Mouse (Mus musculus) thymus, postnatal 0 days (tissue): Measurements from ENCODE around the gene Pyy. TPM values are rescaled to one million over a fixed set of nuclear protein-coding genes. Genes with fewer than 3 reads are reported as not detected.

ENCODE experiments used
- DNase-seq: peaks from one replicate; pipeline ENCODE4 v3.0.0-alpha.2; 2015; ENCODE audit warnings: low spot score
- polyA plus RNA-seq: library from polyadenylated mRNA; unstranded; fragments of >200 nt; fragmentation: Nextera tagmentation; extraction: Ambion mirVana; gene quantifications from 2 replicates; pipeline ENCODE4 v1.2.1, GENCODE M21; 2015

Gene Pyy
- polyA plus RNA-seq: 10.9 and 12.2 TPM in 2 replicates

- no peak for DNase-seq
Observed at GRCm38 (mm10) chr11:102107732-102108131, at the start of gene Pyy. TSS of gene Pyy (minus strand) at chr11:102107832.

- no peak for DNase-seq
Observed at GRCm38 (mm10) chr11:102156786-102157089, 49.1 kb upstream of the Pyy start.

- DNase-seq: peak; percentile 75
Observed at GRCm38 (mm10) chr11:102156039-102156785, 48.6 kb upstream of the Pyy start, which contains the start of gene Tmem101. TSS of gene Tmem101 (minus strand) at chr11:102156404.

GRCm38 (mm10) chr11:102147213-102147989 is 39.8 kb upstream of the Pyy start:
- DNase-seq: no peak

- no peak for DNase-seq
Observed at GRCm38 (mm10) chr11:102146531-102146930, 38.9 kb upstream of the Pyy start.

- no peak for DNase-seq
Observed at GRCm38 (mm10) chr11:102146005-102146404, 38.4 kb upstream of the Pyy start.

GRCm38 (mm10) chr11:102145471-102146001 is 37.9 kb upstream of the Pyy start, which contains the start of gene Nags:
TSS of gene Nags (plus strand) at chr11:102145513.
- DNase-seq: no peak

GRCm38 (mm10) chr11:102144957-102145470 is 37.4 kb upstream of the Pyy start:
- DNase-seq: no peak

GRCm38 (mm10) chr11:102142355-102142754 is 34.7 kb upstream of the Pyy start:
- no peak for DNase-seq

GRCm38 (mm10) chr11:102140508-102140907 is 32.9 kb upstream of the Pyy start:
- DNase-seq: peak; percentile 61

- peak; percentile 64 for DNase-seq
Observed at GRCm38 (mm10) chr11:102138447-102138740, 30.8 kb upstream of the Pyy start.

GRCm38 (mm10) chr11:102137625-102138446 is 30.2 kb upstream of the Pyy start:
- no peak for DNase-seq

GRCm38 (mm10) chr11:102134516-102134915 is 26.9 kb upstream of the Pyy start:
- DNase-seq: no peak

- DNase-seq: no peak
Observed at GRCm38 (mm10) chr11:102117386-102117785, 9.8 kb upstream of the Pyy start.

GRCm38 (mm10) chr11:102116241-102116640 is 8.6 kb upstream of the Pyy start:
- no peak for DNase-seq

GRCm38 (mm10) chr11:102111576-102111975 is 3.9 kb upstream of the Pyy start:
- no peak for DNase-seq

GRCm38 (mm10) chr11:102106911-102107310 is 721 bp downstream of the Pyy start:
- DNase-seq: no peak

GRCm38 (mm10) chr11:102102485-102103258 is 5.0 kb downstream of the Pyy start:
- DNase-seq: peak; percentile 53

- DNase-seq: no peak
Observed at GRCm38 (mm10) chr11:102101219-102101618, 6.4 kb downstream of the Pyy start, which contains the start of gene Ppy. TSS of gene Ppy (minus strand) at chr11:102101319.

GRCm38 (mm10) chr11:102096887-102097391 is 10.7 kb downstream of the Pyy start:
- DNase-seq: peak; percentile 52
